Mouse (Mus musculus) kidney, adult 11 months (tissue): Measurements from ENCODE around the gene Setd4.
"Not testable (repeated sequence)": the region's sequence is repeated elsewhere in the genome, so short reads cannot be mapped to it uniquely, and the experiment has no call there.

Source experiments
- DNase-seq: peaks from one replicate; pipeline ENCODE4 v3.0.0; 2022

Setd4 gene

GRCm38 (mm10) chr16:93603439-93604212 lies at the start of gene Setd4:
Setd4 (minus strand) TSS chr16:93604063.
- peak; percentile 96 for DNase-seq

GRCm38 (mm10) chr16:93648441-93649183 lies 44.7 kb upstream of the Setd4 start:
- no peak for DNase-seq

GRCm38 (mm10) chr16:93644006-93644405 lies 40.1 kb upstream of the Setd4 start:
- no peak for DNase-seq

- no peak for DNase-seq
Observed at GRCm38 (mm10) chr16:93627761-93628400, 24.0 kb upstream of the Setd4 start, which contains the start of gene Gm5678. Gm5678 (plus strand) TSS chr16:93628097.

DNA sequence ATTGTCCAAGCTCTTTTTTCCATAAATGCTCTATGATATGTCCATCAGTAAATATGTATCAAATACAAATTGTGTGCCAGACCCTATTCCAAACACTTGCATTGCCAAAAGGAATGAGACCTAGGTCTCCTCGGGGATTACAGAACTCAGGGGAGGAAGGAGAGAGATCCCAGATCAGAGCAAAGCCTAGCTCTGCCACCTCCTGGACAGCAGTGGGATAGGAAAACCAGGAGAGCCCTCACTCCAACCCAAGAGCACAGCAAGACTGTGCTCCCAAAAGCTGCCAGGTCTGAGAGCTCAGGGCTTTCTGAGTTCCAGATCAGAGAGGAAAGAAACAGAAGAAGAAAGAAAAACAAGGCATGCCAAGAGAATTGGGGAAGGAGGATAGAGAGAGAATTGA lies 22.9 kb upstream of the Setd4 start:
- DNase-seq: peak; percentile 22

- DNase-seq: no peak
Observed at GRCm38 (mm10) chr16:93624671-93625070, 20.8 kb upstream of the Setd4 start.

GRCm38 (mm10) chr16:93623759-93624158 lies 19.9 kb upstream of the Setd4 start:
- DNase-seq: not testable (repeated sequence)

DNA sequence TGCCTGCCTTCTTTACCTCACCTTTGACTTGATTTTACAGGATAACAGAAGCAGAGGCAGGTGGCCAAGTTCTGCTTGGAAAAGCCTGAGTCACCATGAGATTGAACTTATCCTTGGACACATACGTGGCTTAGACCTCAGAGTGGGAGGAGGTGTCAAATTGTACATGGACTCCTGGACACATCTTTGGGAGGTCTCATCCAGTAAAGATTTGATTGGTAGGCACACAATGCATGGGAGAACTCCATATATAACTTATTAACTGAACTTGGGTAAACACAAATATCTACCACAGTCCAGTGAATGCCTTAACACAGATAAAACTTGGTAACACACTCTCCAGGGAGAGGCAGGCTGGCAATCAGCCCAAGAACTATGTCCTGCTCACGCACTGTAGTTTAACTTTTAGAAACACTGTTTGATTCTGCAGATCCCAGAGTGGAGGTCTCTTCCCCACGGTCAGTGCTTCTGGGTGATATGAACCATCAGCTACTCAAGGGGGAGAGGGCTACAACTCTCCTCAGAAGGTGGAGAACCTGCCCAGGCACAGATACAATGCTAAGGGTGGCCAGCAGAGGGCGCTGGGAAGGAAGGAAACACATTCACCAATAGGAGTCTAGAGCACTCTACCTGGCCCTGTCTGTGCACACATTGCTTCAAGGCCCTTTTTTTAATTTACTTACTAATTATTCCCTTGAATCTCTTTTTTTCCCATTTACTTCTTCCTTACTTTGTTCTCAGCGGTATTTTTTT lies 11.4 kb upstream of the Setd4 start:
- DNase-seq: peak; percentile 67

DNA sequence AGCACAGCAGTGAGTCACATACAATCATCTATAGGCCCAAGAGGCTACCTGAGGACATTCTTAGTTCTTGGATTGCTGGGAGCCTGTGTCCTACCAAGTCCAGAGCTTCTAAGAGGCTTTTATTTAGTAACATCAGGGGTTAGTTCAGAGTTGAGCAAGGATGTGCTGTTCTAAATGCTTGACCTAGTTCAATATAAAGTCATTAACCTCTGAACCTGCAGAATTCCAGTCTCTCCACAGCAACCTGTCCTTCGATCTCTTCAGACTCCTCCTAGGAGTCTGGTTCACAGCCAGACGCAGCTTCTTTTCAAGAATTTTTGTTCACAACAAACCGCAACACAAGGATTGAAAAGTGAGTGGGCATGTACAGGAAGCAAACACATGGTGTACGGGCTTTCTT lies 7.1 kb upstream of the Setd4 start:
- DNase-seq: no peak

DNA sequence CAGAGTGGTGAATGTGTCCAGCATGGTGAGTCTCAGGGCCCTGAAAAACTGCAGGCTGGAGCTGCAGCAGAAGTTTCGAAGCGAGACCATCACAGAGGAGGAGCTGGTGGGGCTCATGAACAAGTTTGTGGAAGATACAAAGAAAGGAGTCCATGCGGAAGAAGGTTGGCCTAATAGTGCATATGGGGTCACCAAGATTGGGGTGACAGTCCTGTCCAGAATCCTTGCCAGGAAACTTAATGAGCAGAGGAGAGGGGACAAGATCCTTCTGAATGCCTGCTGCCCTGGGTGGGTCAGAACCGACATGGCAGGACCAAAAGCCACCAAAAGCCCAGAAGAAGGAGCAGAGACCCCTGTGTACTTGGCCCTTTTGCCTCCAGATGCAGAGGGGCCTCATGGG lies 5.9 kb upstream of the Setd4 start:
- DNase-seq: no peak

GRCm38 (mm10) chr16:93608731-93609130 lies 4.9 kb upstream of the Setd4 start:
- DNase-seq: no peak

GRCm38 (mm10) chr16:93607669-93608101 lies 3.8 kb upstream of the Setd4 start:
- peak; percentile 85 for DNase-seq

GRCm38 (mm10) chr16:93606146-93606545 lies 2.3 kb upstream of the Setd4 start:
- no peak for DNase-seq

- no peak for DNase-seq
Observed at GRCm38 (mm10) chr16:93605553-93605952, 1.7 kb upstream of the Setd4 start, which contains the start of gene Cbr1. Cbr1 (plus strand) TSS chr16:93605853.

GRCm38 (mm10) chr16:93604481-93604969 lies 662 bp upstream of the Setd4 start:
- peak; percentile 20 for DNase-seq

GRCm38 (mm10) chr16:93599461-93599860 lies 4.4 kb downstream of the Setd4 start:
- no peak for DNase-seq

GRCm38 (mm10) chr16:93597551-93597950 lies 6.3 kb downstream of the Setd4 start:
- no peak for DNase-seq

DNA sequence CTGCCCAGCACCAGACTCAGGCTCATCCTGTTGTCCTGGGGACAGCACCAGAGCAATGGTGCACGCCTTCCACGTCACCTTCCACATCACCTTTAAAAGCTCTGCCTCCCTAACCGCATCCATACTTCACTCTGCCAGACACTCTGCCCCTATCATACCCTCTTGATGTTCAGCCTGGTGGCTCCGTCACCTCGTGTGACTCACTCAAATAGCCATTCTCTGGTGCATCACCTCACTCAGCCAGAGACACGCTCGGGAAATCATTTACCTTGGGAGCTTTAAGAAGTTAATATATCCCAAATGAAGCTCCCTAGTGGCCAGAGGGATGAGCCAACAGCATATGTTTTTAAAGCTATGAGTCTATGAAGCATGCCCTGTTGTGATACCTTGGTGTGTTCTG lies 7.1 kb downstream of the Setd4 start:
- peak; percentile 65 for DNase-seq

DNA sequence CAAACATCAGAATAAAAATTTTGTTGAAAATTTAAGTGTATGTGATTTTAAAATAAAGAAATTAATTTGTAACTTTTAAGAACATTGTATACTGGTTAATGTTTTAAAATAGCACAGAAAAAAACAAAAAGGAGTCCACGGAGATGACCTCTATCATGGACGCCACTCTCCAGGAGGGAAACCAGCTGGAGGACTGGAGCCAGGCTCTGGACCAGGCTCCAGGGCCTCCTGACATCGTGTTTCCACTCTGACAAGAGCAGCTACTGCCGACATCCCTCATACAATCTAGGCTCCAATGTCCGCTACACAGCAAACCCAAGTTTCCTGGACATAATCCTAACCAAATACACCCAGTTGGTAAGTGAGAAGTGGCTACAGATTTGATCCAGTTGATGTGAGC lies 8.1 kb downstream of the Setd4 start:
- DNase-seq: no peak

GRCm38 (mm10) chr16:93594448-93594847 lies 9.4 kb downstream of the Setd4 start:
- DNase-seq: no peak

DNA sequence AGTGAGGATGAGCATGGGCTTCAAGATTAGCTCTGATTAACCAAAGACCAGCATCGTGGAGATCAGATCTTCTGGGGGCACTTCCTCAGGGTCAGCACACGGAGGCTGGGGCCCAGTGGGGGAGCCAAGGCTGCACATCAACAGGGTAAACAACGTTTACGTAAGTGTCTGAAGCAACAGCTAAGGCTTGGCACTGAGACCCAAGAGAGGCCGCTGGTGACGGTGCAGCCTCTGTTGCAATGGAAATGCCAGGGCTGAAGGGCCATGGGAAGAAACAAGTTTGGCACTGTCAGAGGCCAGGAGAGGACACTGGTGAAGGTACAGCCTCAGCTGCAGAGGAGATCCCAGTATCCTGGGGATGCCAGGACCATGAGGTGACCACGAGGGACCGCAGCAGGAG lies 10.5 kb downstream of the Setd4 start:
- DNase-seq: no peak

- DNase-seq: no peak
Observed at GRCm38 (mm10) chr16:93592711-93593110, 11.2 kb downstream of the Setd4 start.
